Mouse (Mus musculus) liver (tissue): ENCODE data around the gene Slc6a11.

Experiments used
- DNase-seq: peaks from one replicate; pipeline ENCODE4 v3.0.0-alpha.2; 2020; ENCODE audit warnings: mixed read lengths

The Slc6a11 gene

DNA sequence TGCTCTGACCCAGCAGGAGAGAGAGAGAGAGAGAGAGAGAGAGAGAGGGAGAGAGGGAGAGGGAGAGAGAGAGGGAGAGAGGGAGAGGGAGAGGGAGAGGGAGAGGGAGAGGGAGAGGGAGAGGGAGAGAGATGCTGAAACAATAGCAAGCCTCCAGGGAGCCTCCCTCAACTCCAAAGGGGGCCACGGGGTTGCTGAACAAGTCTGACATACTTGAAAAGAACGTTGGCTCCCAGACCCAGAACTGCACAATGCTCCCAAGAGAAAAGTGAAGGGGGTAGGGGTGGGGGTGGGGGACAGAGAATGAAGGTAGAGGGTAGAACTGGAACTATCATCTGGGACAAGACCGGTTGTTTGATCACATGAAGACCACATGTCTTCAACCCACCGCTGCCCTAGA lies 136.9 kb downstream of the Slc6a11 start:
- no peak for DNase-seq

GRCm38 (mm10) chr6:114269589-114269988 lies 138.5 kb downstream of the Slc6a11 start:
- DNase-seq: no peak

- DNase-seq: no peak
These were observed 139.8 kb downstream of the Slc6a11 start for GRCm38 (mm10) chr6:114270799-114271198.

- no peak for DNase-seq
These were observed 141.2 kb downstream of the Slc6a11 start for GRCm38 (mm10) chr6:114272279-114272678.

DNA sequence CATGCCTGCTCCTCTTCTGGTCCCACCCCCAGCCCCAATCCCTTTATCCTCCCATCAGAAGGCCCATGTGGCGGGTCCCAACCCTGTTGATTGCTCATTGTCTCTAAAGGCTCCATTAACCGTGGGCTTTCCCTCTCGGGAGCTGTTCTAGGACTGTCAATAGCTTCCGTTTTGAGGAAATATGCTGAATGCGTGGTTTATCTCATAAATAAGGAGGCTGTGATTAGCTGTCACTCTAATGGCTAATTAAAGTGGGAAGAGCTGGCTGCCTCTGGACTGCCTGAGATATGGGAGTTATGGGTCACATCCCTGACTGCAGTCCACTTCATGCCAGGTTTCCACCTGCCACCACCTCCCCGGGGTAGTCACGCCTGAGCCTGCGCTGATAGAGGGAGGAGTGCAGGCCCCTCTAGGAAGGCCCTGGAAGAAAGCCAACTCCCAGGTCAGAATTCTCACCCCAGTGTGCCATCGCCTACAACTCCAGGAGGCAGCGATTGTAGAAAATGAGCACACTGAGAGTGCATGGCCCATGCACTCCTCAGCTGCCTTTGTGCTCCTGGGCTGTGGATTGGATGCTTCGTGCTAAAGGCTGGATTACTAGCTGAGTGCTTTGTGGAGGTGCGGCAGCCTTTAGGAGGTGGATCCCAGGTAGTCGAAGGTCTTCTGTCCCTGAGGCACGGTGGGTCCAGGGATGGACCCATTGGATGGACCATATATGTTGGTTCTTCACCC lies 143.1 kb downstream of the Slc6a11 start:
- no peak for DNase-seq

DNA sequence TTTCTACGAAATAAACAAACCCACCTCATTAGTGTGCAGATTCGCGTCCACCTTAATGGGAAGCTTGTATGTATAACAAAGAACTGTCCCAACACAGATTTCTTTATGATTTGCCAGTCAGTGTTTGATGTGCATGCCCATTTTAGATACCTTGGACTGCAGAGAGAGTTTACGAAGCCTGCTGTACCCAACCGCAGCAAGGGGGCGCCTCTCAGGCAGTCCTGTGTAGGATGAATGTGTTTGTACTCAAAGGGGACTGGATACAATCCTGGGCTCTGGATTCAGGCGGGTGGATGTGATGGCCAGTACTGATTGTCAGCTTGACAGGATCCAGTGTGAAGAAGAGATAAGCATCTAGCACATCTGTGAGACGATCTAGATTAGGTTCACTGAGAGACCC lies 144.8 kb downstream of the Slc6a11 start:
- no peak for DNase-seq

GRCm38 (mm10) chr6:114282469-114283277 lies 151.6 kb downstream of the Slc6a11 start, which contains the start of gene Slc6a1:
TSS of gene Slc6a1 (plus strand) at chr6:114282635.
- DNase-seq: peak; percentile 68

- no peak for DNase-seq
These were observed 152.3 kb downstream of the Slc6a11 start for GRCm38 (mm10) chr6:114283278-114283770.

DNA sequence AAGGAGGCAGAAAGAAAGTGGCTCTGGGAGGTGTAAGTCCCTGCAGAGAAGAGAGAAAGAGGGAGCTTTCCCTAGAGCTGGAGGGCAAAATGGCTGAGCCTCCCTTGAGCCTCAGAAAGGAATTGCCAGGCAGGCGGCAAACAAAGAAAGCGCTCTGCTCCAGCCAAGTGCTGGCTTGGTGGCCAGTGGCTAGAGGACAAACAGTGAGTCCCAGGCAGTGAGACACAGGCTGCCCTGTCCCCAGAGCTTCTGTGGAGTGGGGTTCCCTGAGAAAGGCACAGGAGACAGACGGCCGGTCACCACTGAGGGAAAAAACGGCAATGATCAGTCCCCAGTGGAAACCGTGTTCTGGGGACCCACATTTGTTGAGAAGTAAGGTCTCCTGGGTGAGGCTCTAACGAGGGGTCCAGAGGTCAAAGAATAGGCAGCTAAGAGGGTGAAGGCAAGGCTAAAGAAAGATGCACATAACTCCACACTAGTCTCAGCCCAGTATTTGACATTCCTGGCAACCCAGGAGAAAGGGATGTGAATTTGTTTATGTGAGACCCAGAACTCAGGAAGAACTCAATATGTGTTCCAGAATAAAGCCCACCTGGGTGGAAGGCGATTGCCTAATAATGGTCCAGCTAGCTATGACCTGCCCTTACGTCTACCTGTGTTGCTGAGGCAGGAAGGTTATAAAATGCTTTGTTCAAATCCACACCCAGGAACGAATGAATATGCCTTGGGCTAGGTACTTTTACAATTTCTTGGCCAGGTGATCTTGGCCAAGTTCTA lies 153.1 kb downstream of the Slc6a11 start:
- DNase-seq: no peak

DNA sequence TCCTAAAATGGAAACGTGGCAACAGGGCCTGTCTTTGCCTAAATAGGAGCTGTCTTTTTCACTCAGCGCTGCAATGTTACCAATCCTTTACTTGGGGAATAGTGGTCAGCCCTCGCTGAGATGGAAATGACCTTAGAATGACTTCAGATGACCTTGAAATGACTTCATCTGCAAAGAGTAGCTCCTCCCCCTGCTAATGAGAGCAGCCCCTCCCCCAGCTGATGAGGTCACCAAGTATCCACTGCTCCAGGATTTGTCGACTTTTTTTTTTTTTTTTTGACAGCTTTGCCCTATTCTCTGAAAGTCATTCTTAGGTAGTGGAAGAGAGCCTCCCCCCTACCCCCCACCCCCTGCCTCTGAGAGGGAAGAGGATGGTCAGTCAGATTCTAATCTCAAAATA lies 154.4 kb downstream of the Slc6a11 start:
- DNase-seq: no peak

- DNase-seq: no peak
These were observed 158.1 kb downstream of the Slc6a11 start for GRCm38 (mm10) chr6:114289106-114289505.

GRCm38 (mm10) chr6:114290184-114290583 lies 159.1 kb downstream of the Slc6a11 start:
- no peak for DNase-seq

GRCm38 (mm10) chr6:114290929-114291328 lies 159.9 kb downstream of the Slc6a11 start:
- DNase-seq: no peak

GRCm38 (mm10) chr6:114291396-114291795 lies 160.4 kb downstream of the Slc6a11 start:
- no peak for DNase-seq

- DNase-seq: no peak
These were observed 162.5 kb downstream of the Slc6a11 start for GRCm38 (mm10) chr6:114293511-114293910.

DNA sequence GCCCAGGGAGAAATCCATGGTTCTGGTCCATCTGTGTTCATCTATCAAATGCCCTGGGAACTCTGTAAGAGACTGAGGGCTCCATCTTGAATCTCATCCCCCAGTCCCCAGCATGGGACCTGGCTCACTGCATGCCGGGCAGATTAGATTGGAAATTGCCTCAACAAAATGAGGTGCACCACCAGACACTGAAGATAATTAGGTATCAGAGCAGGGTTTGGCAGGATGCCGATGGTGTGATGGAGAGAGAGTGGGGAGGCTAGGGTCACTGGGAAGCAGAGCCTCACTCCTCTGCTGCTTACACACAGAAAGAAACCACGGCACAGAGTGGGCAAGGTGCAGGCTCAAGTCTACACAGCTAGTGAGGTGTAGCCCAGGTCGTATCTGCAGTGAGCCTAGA lies 164.0 kb downstream of the Slc6a11 start:
- DNase-seq: no peak

DNA sequence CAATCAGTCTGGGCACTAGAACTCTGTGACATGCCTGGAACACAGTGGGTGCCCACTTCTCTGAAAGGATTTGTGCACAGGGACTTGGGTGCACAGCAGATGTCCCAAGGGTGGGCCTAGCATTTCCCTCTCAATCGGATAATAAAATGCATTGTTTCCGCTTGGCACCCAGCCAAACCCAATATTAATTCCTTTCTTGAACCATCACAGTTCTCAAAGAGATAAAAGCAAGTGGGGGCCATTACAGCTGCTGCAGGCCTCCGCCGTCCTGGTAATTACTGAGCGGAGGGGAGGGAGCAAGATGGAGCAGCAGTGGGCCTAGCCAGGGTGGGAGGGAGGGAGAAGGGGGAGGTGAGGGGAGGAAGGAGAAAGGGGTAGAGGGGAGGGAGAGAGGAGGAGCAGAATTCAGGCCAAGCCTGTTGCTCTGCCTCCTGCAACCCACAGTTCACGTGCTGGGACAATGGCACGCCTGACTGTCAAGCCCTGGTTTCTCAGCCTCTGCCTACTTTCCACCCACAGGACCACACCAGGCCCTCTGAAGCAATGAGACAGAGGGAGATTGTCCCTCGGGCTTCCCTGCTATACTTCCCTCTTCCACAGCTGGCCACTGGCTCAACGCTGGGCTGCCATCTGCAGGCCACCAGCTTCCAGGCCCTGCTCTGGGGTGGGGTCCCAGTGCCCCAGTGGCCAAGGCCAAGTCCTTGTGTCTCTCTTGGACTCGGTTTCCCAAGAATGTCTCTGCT lies 166.4 kb downstream of the Slc6a11 start:
- DNase-seq: no peak
